Mouse (Mus musculus) cerebellum, adult 9-10 months (tissue): ENCODE measurements around the gene Opcml.

Experiments used
- DNase-seq: peaks from one replicate; pipeline ENCODE4 v3.0.0; 2022

Opcml gene

DNA sequence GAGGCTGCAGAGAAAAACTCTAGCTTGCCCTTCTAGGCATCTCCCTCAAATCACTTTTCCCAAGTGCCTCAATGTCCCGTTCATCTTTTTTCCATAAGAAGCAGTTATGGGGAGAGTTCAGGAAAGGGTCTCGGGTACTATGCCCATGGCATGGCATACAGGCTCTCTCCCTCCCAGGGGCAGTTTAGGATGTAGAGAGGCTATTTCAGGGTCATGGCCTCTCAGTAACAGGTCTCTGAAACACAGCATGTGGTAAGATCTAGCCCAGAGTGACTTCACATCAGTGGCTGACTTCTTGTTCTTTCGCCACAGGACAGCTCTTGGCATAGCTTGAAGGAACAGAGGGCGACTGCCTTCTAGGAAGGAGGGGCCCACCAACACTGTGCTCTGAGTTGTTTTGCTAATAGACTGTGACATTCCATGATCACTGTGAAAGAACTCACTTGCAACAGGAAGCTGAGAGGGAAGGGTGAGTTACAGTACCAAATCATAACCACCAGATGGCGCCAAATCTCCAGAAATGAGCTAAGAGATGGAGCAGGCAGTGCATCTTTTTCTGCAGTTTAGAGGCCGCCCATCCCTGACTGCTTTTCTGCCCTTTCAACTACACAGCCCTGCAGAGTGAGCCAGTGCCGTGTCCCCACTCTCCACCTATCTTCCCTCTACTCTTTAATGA lies 470.6 kb downstream of the Opcml start:
- peak; percentile 84 for DNase-seq

DNA sequence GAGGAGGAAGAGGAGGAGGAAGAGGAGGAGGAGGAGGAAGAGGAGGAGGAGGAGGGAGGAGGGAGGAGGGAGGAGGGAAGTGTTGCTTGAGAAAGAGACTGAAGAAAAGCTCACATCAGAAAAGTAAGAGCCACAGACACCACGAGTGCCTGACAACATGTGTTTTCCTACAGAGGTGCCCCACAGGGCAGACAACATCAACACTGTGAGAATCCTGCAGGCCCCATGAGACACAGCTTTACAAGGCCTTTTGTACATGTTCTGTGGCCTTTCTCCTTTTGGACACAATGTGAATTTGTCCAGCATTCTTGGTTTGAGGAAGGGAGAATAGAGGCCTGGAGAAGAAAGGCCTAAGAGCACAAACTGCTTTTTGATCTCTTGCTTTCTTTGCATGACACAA lies 471.4 kb downstream of the Opcml start:
- DNase-seq = no peak

DNA sequence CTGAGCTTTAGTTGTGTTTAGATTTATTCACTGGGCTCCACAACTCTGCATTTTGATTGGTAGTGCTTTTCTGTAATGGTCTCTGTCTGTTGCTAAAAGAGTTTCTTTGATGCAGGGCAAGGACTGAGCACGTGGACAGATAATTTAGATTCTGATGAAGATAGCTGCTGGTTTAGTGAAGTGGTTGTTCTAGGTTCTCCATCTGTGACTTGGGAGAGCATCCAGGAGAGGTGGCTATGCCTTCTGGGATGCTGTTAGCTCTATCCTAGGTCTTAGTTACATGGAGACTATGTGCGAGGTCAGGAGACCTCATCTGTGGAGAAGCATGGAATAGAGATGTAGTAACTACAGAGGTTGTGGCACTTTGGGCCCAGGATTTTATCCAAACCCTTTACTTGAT lies 472.3 kb downstream of the Opcml start:
- no peak for DNase-seq

DNA sequence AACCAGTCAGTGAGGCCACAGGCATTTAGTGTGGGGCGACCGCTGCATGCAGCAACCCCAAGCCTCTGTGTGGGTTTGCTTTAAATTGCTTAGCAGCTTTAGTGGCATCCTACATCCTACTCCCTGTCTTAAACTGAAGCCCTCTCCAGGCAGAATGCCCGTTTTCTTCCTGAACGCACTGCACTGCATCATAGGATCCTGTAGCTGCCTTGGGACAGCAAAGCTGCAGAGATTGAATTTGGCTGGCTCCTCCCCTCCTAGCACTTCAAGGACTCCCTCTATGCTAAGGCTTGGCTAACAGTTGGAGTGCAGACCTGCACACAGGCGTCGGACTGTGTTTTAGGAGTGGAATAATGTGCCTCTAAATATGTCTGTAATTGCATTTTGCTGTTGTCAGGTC lies 474.2 kb downstream of the Opcml start:
- DNase-seq = no peak

DNA sequence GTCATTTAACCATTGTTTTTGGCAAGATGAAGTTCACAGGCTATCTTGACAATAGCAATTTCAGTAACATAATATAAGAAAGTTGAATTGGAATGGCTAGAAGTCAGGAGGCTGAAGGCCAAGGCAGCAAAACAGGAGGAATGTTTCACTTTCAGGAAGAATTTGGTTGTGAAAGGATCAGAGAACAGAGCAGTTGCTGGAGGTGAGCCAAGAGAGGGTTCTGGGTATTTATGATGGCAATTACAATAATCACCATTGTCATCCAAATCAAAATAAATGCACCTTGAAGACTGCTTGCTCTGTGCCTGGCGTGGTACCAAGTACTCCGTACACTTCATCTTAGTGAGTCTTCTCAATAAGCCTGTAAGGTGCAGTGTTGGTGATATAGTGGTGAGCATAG lies 483.2 kb downstream of the Opcml start:
- DNase-seq = no peak

DNA sequence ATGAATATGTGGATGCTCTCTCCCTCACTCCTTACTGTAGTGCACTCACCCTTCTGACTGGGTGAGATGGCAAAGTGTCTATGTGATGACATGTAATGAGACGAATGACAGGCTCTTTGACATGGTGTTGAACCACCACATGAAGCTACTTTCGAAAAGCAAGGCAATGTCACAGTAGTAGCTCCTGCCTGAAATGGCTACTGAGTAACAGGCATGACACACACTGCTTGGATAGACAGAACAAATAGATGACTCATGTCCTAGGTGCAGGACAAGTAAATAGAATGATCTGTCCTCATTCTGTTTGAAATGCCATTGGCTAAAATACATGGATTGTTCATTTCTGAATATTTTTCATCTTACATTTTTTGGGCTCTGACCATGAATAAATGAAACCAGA lies 488.0 kb downstream of the Opcml start:
- DNase-seq = no peak

DNA sequence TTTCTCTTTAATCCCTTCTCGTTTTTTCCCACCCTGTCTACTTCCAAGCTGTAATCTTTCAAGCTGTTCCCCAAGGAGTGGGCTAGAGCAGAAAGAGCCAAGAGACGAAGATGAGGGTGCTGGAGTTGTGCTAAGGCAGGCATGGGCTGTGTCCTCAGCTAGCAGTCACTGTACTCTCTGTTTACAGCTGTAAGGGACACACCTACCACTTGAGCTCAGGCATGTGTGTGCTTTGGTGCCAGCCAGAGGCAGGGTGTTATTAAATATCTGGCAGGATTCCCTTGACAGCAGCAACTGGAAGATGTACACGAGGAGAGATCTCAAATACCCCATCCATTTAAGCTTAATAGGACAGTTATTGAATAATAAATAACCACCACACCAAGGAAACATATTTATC lies 490.4 kb downstream of the Opcml start:
- no peak for DNase-seq

DNA sequence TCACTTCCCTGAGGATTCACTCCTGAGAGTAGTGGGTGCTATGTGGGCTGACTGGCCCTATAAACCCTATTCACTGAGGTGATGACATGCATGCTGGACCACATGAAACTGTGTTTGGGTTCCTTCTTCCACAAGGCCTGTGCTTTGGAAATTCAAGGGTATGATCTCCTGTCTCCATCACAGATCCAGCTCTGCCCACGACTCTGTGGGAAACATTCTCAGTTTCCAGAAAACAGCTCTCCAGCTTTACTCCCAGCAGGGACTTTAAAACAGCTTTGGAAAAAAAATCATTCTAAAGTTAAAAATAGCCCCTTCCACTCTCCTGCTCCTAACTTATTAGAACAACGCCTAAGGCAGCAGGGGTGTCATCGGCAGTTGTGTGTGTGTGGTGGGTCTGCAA lies 491.0 kb downstream of the Opcml start:
- no peak for DNase-seq

DNA sequence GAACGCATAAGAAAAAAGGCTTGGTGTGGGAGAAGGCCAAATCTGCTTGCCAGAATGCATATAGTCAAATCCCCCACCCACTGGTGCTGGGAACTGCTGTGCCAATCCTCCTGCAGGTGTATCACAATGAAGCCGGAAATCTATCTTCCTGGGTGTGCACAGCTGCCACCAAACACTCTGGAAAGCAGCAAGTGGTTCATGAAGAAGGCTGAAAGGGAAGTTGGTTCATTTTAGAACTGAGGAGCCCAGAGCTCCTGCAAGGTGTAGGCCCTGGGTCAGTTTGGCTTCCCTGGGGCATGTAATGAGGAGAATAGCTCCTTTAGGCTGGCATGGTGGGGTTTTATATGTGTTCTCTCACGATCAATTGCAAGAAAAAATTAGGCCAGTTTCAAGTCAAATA lies 494.4 kb downstream of the Opcml start:
- no peak for DNase-seq

DNA sequence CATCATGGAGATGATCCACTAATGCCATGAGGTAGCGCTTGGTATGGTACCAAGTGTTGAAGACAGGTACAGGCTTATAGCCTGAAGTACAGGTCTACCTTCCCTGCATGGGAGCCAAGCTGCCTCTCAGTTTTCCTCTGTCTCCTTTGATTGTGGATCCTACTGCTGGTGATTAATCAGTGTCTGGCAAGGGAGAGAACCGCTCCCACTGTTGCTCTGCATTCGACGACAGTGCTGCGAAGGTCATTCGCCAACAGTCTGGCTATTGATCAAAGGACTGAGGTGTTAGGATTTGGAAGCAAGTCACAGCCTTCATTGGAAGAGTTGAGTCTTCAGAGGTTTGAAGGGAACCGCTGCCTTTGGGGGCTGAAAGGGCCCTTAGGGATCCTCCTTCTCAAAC lies 495.8 kb downstream of the Opcml start:
- no peak for DNase-seq

DNA sequence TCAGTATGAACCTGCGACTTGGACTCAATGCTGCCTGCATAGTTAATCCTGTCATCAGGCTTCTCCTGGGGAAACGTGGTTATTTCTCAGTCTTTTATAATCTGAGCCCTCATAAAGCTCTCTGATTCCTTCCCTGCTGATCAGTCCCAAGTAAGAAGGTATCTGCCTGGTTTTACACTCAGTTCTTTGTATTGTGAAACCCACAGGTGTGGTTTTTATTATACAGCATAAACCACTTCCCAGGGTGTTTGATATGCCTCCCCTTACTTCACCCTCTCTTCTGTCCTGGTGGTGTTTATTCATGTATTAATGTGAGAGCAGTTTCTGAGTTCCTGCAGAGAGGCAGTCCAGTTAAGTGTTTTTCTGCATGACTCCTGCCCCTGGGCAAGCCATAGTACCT lies 496.9 kb downstream of the Opcml start:
- DNase-seq = no peak

DNA sequence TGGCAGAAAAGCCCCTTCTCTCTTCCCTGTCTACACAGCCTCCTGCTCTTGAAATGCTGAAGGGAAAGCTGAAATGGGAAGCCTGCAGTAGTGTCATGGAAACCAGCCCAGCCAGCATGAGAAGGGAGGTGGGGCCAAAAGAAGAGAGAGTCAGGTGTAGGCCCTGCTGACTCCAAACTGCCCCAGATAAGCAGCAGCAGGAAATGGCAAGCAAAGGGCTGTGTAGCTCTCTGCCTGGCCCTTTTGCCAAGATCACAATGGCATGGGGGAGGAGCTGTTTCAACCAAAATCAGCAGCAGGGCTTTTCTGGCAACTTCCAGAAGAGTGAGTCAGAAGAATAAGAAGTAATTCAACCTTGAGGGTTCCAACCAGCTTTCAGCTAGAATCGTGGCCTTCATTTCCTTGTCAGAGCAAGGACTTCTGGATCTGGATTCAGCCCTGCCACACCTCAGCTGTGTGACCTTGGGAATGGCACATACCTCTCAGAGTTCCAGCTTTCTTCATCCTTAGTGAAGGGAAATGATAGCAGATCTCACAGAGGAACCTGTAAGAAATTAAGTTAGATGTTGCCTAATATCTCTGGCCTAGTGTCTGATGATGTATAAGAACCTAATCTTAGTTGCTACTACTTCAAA lies 499.2 kb downstream of the Opcml start:
- DNase-seq = peak; percentile 67

DNA sequence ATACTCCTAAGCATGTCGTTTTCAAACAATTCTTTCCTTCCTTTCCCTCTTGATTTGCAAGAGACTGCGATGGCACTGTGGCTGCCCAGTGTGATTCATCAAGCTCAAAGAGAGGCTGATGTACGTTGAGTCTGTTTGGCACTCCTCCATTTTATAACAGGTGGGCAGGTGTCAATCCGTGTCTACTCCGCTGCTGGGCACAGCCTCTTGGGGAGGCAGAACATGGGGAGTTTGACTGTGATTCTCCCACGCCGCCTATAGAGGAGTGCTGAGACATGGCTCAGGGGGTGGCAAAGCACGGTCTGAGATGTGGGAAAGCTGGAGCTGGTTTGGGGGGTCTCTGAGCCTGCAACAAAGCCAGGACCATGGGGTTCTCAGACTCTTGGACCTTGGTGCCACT lies 513.1 kb downstream of the Opcml start:
- DNase-seq = no peak

DNA sequence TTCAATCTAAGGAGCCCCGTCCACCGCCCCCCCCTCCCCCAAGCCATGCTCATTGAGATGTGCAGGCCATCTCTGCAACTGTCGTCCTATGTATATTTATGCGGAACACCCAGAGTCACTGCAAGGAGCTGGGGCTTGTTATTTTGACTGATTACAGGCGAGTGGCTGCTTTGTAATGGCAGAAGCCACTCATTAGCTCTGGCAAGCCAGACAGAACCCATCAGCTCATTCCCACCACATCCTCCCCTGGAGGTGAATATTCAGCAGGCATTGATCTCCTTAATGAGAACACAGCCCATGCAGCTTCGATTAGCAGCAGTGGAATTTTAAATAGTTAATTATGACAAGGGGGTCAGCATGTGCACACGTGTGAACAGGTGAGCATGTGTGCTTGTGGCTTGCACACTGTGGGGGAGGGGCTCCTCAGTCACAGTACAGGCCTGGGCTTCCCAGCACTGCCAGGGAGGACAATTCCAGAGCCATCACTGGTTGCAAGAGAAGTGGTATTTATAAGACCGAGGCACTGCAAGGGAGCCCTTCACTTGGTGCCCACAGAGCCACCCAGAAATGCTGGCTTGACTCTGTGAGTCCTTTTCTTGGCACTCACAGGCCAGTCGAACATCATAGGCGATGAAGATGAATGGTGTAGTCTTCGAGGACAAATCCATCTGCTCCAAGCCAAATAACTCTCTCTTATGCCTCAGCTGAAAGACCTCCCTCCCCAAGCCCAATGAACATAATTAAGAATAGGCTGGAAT lies 516.0 kb downstream of the Opcml start:
- DNase-seq = no peak

DNA sequence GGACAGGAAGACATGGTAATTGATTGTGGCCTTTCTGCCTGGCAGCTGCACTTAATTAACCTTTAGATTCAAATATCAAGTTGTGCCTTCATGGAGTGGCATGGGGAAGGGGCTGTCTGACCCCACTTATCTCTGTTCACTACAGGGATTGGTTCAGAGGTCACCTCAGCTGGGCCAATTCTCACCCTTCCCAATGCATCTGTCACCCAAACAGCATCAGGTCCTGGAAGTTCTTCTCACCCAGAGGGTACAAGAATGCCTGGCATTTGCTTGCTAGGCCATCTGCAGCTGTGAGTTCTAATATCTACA lies 516.5 kb downstream of the Opcml start:
- no peak for DNase-seq

DNA sequence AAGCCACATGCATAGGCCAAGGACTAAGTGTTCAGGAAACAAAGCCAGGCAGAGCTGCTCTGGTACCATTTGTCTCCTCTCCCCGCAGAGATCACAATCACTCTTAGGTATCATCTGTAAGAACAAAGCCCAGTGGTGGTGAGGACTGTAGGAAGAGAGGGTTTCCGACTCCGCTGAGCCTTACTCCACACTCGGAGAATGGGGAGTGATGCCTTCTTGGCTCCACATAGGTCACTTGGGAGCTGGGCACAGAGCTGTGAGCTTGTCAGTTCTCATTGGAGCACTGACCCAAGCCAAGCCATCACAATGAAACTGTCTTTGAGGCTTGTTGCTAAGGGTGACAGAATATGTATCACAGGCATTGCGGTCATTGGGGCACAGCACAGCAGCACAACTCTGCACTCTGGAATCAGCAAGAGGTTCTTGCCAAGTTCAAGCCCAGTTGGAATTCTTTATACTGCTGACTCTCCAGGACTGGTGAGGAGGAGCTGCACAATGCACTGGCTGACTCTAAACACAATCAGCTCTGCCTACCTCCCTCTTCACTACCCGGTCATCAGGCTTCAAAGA lies 517.0 kb downstream of the Opcml start:
- no peak for DNase-seq

DNA sequence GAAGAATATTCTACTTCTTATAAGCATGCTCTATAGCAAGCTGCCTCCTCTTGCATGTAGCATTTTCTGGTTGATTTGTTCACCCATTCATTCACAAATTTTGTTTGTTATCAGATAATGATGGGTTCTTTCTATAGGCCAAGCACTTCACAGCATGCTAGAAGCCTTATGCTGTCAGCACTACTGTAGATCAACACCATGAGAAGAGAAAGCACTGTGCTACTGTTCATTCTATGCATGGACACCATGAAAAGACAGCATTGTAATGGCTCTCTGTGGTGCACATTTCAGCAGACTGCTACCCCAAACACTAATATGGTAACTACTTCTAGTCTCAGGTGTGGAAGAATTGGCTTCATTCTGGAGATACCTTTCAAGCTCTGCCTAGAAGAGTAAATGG lies 527.3 kb downstream of the Opcml start:
- DNase-seq = no peak

DNA sequence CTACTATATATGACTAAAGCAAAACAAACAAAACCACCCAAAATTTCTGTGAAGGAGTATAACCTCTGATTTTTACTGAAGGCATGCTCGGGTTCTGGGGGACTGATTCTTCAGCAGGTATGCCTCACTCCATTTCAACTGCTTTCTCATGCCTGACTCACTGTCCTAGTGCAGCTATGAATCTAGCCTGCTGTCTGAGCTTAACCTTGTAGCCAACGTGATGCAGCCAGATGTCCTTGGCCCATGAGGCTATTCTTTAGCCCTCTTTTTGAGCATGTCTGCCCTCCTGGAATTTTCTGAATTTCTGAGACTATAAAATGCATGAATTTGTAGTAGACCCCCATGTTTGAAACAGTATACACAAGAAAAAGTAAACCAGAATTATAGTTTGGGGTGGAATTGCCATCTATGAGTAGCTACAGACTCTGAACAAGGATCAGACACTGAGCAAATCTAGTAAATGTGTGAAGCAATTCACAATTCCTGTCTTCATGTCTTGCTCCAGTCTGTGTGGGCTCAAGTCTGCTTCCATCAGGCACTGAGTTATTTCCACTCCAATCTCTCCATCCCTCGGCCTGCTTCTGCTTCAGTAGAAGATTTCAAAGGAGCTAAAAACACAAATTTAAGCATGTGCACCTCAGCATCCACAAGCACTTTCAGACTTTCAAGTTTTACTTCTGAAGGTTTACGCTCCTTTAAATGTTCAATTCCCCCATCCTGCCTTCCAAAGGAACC lies 528.6 kb downstream of the Opcml start:
- DNase-seq = no peak

DNA sequence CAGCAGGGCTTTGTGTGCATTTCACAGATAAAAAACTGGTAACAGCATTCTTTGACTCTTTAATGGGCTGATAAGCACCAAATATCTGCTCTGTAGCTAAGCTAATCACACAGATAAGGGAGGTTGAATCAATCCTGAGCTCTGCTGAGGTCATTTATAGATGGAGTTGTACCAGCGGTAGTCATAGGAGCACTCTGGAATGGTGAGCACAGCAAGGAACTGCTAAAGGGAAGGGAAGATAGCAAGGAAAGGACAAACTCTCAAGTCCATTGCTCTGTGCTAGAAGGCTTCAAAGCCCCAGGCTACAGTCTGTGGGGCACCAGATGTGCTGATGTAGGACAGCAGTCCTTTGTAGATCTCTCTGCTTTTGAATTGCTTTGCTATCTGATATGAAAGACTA lies 529.2 kb downstream of the Opcml start:
- no peak for DNase-seq

DNA sequence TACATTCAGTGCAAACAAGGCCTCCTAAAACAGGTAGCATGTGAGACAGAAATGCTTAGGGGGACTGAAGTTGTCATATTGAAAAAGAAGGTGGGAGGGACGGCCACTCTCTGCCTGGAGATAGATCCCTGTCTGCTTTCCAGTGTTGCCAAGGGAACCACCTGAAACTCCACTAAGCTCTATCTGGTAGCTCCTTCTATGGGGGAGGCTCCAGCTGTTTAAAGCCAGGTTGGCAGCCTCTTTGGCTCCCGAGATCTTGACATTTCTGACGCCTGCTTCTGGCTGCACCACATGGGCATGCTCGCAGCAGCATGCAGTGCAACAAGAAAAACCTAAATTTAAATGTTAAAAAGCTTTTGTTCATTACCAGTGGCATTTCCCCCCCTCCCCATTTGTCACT lies 537.4 kb downstream of the Opcml start:
- no peak for DNase-seq

DNA sequence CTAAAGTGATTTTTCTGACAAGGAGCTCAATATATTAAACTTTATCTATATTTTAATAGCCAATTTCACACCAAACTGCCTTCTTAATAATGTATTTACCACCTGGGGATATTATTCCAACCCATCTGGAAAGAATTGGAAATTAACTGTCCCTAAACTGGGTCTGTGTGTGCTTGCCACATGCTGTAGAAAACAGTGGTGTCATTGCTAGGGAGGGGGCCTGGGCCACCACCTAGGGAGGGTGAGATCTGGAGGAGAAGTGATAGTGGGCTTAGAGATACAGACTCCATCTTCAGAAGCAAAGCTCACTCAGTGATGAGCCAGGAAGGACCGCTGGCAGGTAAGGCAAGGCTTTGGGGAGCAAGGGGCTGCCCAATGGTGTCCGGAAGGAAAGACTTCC lies 537.9 kb downstream of the Opcml start:
- no peak for DNase-seq

DNA sequence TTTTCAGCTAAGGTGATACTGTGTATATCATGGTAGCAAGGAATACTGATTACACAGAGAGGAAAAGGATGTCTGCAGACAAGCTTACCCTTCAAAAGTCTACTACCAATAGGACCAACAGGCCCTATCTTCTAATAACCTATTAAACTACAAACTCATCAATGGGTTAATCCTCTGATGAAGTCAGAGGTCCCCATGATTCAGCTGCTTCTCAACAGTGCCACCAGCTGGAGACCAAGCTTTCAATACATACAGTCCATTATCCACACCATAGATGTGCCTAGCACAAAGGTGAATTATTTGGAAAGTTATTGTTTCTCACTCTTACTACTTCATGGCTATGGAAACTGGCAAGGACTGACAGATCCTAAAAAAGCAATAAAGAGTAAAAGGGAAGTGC lies 538.9 kb downstream of the Opcml start:
- DNase-seq = no peak

DNA sequence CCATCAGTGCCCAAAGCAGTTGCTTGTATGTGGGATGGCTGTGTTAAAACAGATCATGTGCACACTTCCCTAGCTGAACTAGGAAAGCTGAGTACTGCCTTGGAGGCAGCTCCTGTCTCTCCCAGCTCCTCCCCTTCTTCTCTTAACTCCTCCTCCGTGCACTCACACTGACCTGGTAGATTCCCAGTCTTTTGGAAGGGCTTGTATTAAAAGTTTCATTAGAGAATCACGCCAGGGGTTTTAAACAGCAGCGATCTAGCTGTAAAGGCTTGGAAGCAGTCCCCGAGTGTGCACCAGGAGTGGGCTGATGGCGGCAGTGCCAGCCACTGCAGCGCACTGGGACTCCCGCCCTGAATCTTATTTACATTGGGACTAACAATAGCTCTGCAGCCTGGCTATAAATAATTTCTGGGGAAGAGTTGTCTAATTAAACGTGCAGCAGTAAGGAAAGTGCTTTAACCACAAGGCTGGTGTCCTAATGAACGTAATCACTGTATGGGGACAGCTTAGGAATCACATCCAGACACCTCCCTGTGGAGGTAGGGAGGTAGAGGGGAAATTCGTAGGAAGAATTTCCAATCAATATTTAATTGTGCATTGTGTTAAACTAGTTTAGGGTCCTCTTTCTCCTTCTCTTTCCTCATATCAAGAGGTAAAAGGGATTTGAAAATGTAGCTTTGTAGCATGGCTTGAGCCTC lies 546.1 kb downstream of the Opcml start:
- peak; percentile 50 for DNase-seq
